Comparison of ENCODE assay signal across 16 mouse cellular contexts in genomic region chr12:103358951-103359801, GRCm38 (mm10). TPM values are rescaled to one million over a fixed set of nuclear protein-coding genes. Genes with fewer than 3 reads are reported as not detected.
DNase-seq lines count a peak whose midpoint lies in the region; ATAC-seq lines count a peak whose summit lies in the region.
"Had no signal": no experiment of that assay in that cellular context is flagged by ENCODE, and none has a peak within 500 bp of the region (broad histone marks: within the 10 kb centered on the region; RNA-seq: fewer than 3 reads in every experiment).

No protein-coding gene starts in this region.

- H3K27me3 ChIP-seq in hindbrain, embryonic 10.5 days (ENCODE audit: insufficient read depth, poor library complexity, severe bottlenecking): no peaks in the 10 kb centered on the region
- H3K27me3 ChIP-seq in hindbrain, embryonic 13.5 days: no peaks in the 10 kb centered on the region
- no peaks in the 10 kb centered on the region for H3K27me3 ChIP-seq in neural tube, embryonic 12.5 days (replicated peaks)
- no peaks in the 10 kb centered on the region for H3K27me3 ChIP-seq in limb, embryonic 15.5 days

- H3K4me1 ChIP-seq in hindbrain, embryonic 10.5 days (replicated peaks): peaks cover 15% of the 10 kb centered on the region
- H3K4me1 ChIP-seq in hindbrain, embryonic 13.5 days (replicated peaks): peaks cover 8% of the 10 kb centered on the region; the same call in 1 of the 2 replicates
- H3K4me1 ChIP-seq in neural tube, embryonic 12.5 days: peaks cover 5% of the 10 kb centered on the region; the same call in 1 of the 2 replicates
- H3K4me1 ChIP-seq in limb, embryonic 15.5 days: no peaks in the 10 kb centered on the region

- H3K27ac ChIP-seq in hindbrain, embryonic 10.5 days: peak overlapping the region; percentile 25
- no peak overlapping the region for H3K27ac ChIP-seq in hindbrain, embryonic 13.5 days
- no peak overlapping the region for H3K27ac ChIP-seq in neural tube, embryonic 12.5 days
- peak overlapping the region; percentile 11; the same call in 1 of the 2 replicates for H3K27ac ChIP-seq in limb, embryonic 15.5 days
- H3K27ac ChIP-seq: macrophage had no signal

- WGBS in hindbrain, embryonic 10.5 days: 65% methylated on average over 4 of the region's 4 CpGs
- 59% methylated on average over 4 of the region's 4 CpGs for WGBS in hindbrain, embryonic 13.5 days
- WGBS in neural tube, embryonic 12.5 days: 61% methylated on average over 4 of the region's 4 CpGs
- 54% methylated on average over 4 of the region's 4 CpGs for WGBS in limb, embryonic 15.5 days

- ATAC-seq in hindbrain, embryonic 13.5 days (ENCODE audit: low FRiP score): no peak
- peak; percentile 27; the same call in 1 of the 2 replicates for ATAC-seq in neural tube, embryonic 12.5 days (ENCODE audit: low FRiP score, low read depth)
- no peak for ATAC-seq in limb, embryonic 15.5 days (ENCODE audit: insufficient number of reproducible peaks, low FRiP score, low TSS enrichment, low read depth)

- no peak overlapping the region for H3K9ac ChIP-seq in hindbrain, embryonic 13.5 days
- no peak overlapping the region for H3K9ac ChIP-seq in neural tube, embryonic 12.5 days
- no peak overlapping the region for H3K9ac ChIP-seq in limb, embryonic 15.5 days

- DNase-seq in hindbrain, embryonic 10.5 days (ENCODE audit: low spot score): no peak
- no peak for DNase-seq in neural tube, embryonic 10.5 days (ENCODE audit: extremely low spot score, low spot score)
- DNase-seq in gastrocnemius, adult 18-20 months (ENCODE audit: low spot score): peak; percentile 84
- DNase-seq in cerebellum, postnatal 14 days: no peak
- no peak for DNase-seq in adrenal gland, adult 8-10 months
- DNase-seq: cerebellum, adult 9-10 months; kidney, adult 9 months; right cerebral cortex, postnatal 14 days had no signal

- H3K4me3 ChIP-seq in hindbrain, embryonic 10.5 days: no peak overlapping the region
- H3K4me3 ChIP-seq in hindbrain, embryonic 13.5 days: no peak overlapping the region
- no peak overlapping the region for H3K4me3 ChIP-seq in neural tube, embryonic 12.5 days
- H3K4me3 ChIP-seq in limb, embryonic 15.5 days: no peak overlapping the region

- no peaks in the 10 kb centered on the region for H3K36me3 ChIP-seq in hindbrain, embryonic 10.5 days
- H3K36me3 ChIP-seq in hindbrain, embryonic 13.5 days: no peaks in the 10 kb centered on the region
- no peaks in the 10 kb centered on the region for H3K36me3 ChIP-seq in neural tube, embryonic 12.5 days
- H3K36me3 ChIP-seq in limb, embryonic 15.5 days: no peaks in the 10 kb centered on the region

- no peak overlapping the region for H3K4me2 ChIP-seq in hindbrain, embryonic 13.5 days
- no peak overlapping the region for H3K4me2 ChIP-seq in neural tube, embryonic 12.5 days (replicated peaks)
- no peak overlapping the region for H3K4me2 ChIP-seq in limb, embryonic 15.5 days

- H3K9me3 ChIP-seq in hindbrain, embryonic 10.5 days: no peaks in the 10 kb centered on the region
- H3K9me3 ChIP-seq in hindbrain, embryonic 13.5 days: no peaks in the 10 kb centered on the region
- no peaks in the 10 kb centered on the region for H3K9me3 ChIP-seq in neural tube, embryonic 12.5 days
- H3K9me3 ChIP-seq in limb, embryonic 15.5 days: no peaks in the 10 kb centered on the region

RNA-seq across cellular contexts. Expression of gene Asb2, which starts 3.4 kb away (rescaled TPM):
- 0.64 and 1.2 TPM in 2 replicates for polyA plus RNA-seq in hindbrain, embryonic 10.5 days (2016; fragmentation: Nextera tagmentation; extraction: Ambion mirVana)
- 1.00 and 1.0 TPM in 2 replicates for polyA plus RNA-seq in hindbrain, embryonic 13.5 days (2015; fragmentation: Nextera tagmentation; extraction: Ambion mirVana)
- 2.0 and 2.7 TPM in 2 replicates for polyA plus RNA-seq in neural tube, embryonic 12.5 days (2016; fragmentation: Nextera tagmentation; extraction: Ambion mirVana)
- total RNA-seq in gastrocnemius, adult 18-20 months (2021): 100 to 1,000 TPM; 852 to 871 TPM
- polyA plus RNA-seq in limb, embryonic 15.5 days (2015; fragmentation: Nextera tagmentation; extraction: Ambion mirVana): 5.9 and 18.6 TPM in 2 replicates
- total RNA-seq in adrenal gland, adult 8-10 months (2022): 1 to 10 TPM in 1 of 4 experiments, under 1 TPM in 3; 0.74 to 1.5 (median 0.83) TPM

RNA-seq across cellular contexts. Expression of gene Otub2, which starts 29.3 kb away (rescaled TPM):
- polyA plus RNA-seq in hindbrain, embryonic 10.5 days (2016; fragmentation: Nextera tagmentation; extraction: Ambion mirVana): 10.5 and 15.4 TPM in 2 replicates
- 20.2 and 21.5 TPM in 2 replicates for polyA plus RNA-seq in hindbrain, embryonic 13.5 days (2015; fragmentation: Nextera tagmentation; extraction: Ambion mirVana)
- 20.2 and 20.6 TPM in 2 replicates for polyA plus RNA-seq in neural tube, embryonic 12.5 days (2016; fragmentation: Nextera tagmentation; extraction: Ambion mirVana)
- total RNA-seq in gastrocnemius, adult 18-20 months (2021): 10 to 100 TPM; 11.2 to 15.5 TPM
- 9.8 and 10.8 TPM in 2 replicates for polyA plus RNA-seq in limb, embryonic 15.5 days (2015; fragmentation: Nextera tagmentation; extraction: Ambion mirVana)
- total RNA-seq in adrenal gland, adult 8-10 months (2022): 1 to 10 TPM; 3.8 to 6.6 (median 4.5) TPM

RNA-seq across cellular contexts. Expression of gene Fam181a, which starts 48.4 kb away (rescaled TPM):
- 24.9 and 26.1 TPM in 2 replicates for polyA plus RNA-seq in hindbrain, embryonic 10.5 days (2016; fragmentation: Nextera tagmentation; extraction: Ambion mirVana)
- polyA plus RNA-seq in hindbrain, embryonic 13.5 days (2015; fragmentation: Nextera tagmentation; extraction: Ambion mirVana): 9.0 and 10.4 TPM in 2 replicates
- polyA plus RNA-seq in neural tube, embryonic 12.5 days (2016; fragmentation: Nextera tagmentation; extraction: Ambion mirVana): 21.3 and 23.2 TPM in 2 replicates
- not detected for total RNA-seq in gastrocnemius, adult 18-20 months (2021)
- polyA plus RNA-seq in limb, embryonic 15.5 days (2015; fragmentation: Nextera tagmentation; extraction: Ambion mirVana): not detected in 2 replicates
- total RNA-seq in adrenal gland, adult 8-10 months (2022): not detected
- total RNA-seq: adrenal gland, postnatal 36 days; liver, adult 2 months had no signal
- polyA plus RNA-seq: liver, adult 2 months; macrophage; stomach, embryonic 14.5 days; urinary bladder, adult 2 months had no signal

RNA-seq across cellular contexts. Expression of gene 9330161L09Rik, which starts 48.4 kb away (rescaled TPM):
- polyA plus RNA-seq in hindbrain, embryonic 10.5 days (2016; fragmentation: Nextera tagmentation; extraction: Ambion mirVana): 0.76 TPM in 1 of 2 replicates, not detected in the other
- polyA plus RNA-seq in hindbrain, embryonic 13.5 days (2015; fragmentation: Nextera tagmentation; extraction: Ambion mirVana): 0.78 and 0.92 TPM in 2 replicates
- 0.79 and 1.1 TPM in 2 replicates for polyA plus RNA-seq in neural tube, embryonic 12.5 days (2016; fragmentation: Nextera tagmentation; extraction: Ambion mirVana)
- 1 to 10 TPM in 1 of 2 experiments, under 1 TPM in 1; 0.62 to 1.1 TPM for total RNA-seq in gastrocnemius, adult 18-20 months (2021)
- 0.29 and 0.30 TPM in 2 replicates for polyA plus RNA-seq in limb, embryonic 15.5 days (2015; fragmentation: Nextera tagmentation; extraction: Ambion mirVana)
- 1 to 10 TPM in 3 of 4 experiments, under 1 TPM in 1; 0.99 to 3.4 (median 2.1) TPM for total RNA-seq in adrenal gland, adult 8-10 months (2022)
- polyA plus RNA-seq: macrophage had no signal

Comparison
In these comparisons a context has a peak if more than half of its experiments do, and no peak if none do; other contexts are left out.
1. H3K27ac ChIP-seq: peak in hindbrain, embryonic 10.5 days (single experiment) and limb, embryonic 15.5 days (single experiment); none in hindbrain, embryonic 13.5 days (single experiment) and neural tube, embryonic 12.5 days (single experiment).
2. RNA of gene Fam181a, which starts 48.4 kb away (polyA plus RNA-seq): 24.9 to 26.1 TPM in hindbrain, embryonic 10.5 days, 21.3 to 23.2 TPM in neural tube, embryonic 12.5 days and 9.0 to 10.4 TPM in hindbrain, embryonic 13.5 days; not detected in limb, embryonic 15.5 days; every median in the first group is over 10 times any median in the second.